Mouse (Mus musculus) Patski (cell line): ENCODE results near the gene Rps19. TPM values are rescaled to one million over a fixed set of nuclear protein-coding genes. Genes with fewer than 3 reads are reported as not detected.

ENCODE experiments used
- ATAC-seq: fragments of 100-300 bp; one replicate; pipeline ENCODE4 v1.8.0; 2021
- CTCF ChIA-PET: fragments of 350-600 bp; sonication (Branson Sonifier 250); formaldehyde crosslinking; loops from one replicate; lab custom pipeline; 2022; ENCODE audit warnings: inconsistent platforms; lab: Charles Lee
- POLR2A ChIA-PET: fragments of 350-600 bp; sonication (Branson Sonifier 250); formaldehyde crosslinking; loops from one replicate; lab custom pipeline; 2022; ENCODE audit warnings: antibody characterized with exemption, inconsistent platforms; lab: Charles Lee
- DNase-seq: peaks from one replicate; pipeline ENCODE4 v3.0.0-alpha.2; 2011; ENCODE audit warnings: low read depth, low spot score
- H3K27me3 ChIP-seq: fragments of 371-371 bp; one replicate; pipeline ENCODE4 v1.5.1; 2021
- CTCF ChIP-seq: fragments of 100-300 bp; IDR thresholded peaks from one replicate; pipeline ENCODE4 v1.5.1; 2021
- in situ Hi-C: fragments of 300-500 bp; cut with MboI; formaldehyde crosslinking; loops from 3 replicates; pipeline ENCODE4 v1.11.1; 2018; ENCODE audit warnings: low pct_unique_long_range_greater_than_20kb, mixed read lengths
- polyA plus RNA-seq: library from polyadenylated mRNA; unstranded; gene quantifications from one replicate; pipeline ENCODE4 v1.2.3, GENCODE M21; 2021

Rps19 gene
- polyA plus RNA-seq, 1 experiment from 2014 or later: 393 TPM

- ChIA-PET POLR2A (interaction anchor here (1.0 to 1.9 kb wide), 2 partner anchors 9 to 18 kb away, joined by 3 to 6 read pairs; no protein-coding TSS in a partner anchor), CTCF (no interaction called here)
- ATAC-seq (no peak), DNase-seq (no peak)
- peaks cover 4% of the 10 kb centered on the region for H3K27me3 ChIP-seq
- TF ChIP-seq CTCF: no peak
- in situ Hi-C loops: no loop called here
These were observed 14.5 kb upstream of the Rps19 start, which contains the start of the genes Lypd4 and Dmrtc2 for GRCm38 (mm10) chr7:24869532-24870165. Gene Lypd4, minus strand, starts transcription at chr7:24869941. Gene Dmrtc2, plus strand, starts transcription at chr7:24870057.

- CTCF ChIA-PET: interaction anchor here (0.7 to 1.3 kb wide), 2 partner anchors 13 to 175 kb away, joined by 3 read pairs; no protein-coding TSS in a partner anchor
- ATAC-seq: no peak
- DNase-seq: no peak
- in situ Hi-C loops: no loop called here
- peaks cover 11% of the 10 kb centered on the region for H3K27me3 ChIP-seq
- POLR2A ChIA-PET: no interaction called here
- TF ChIP-seq CTCF: no peak
These were observed 6.6 kb upstream of the Rps19 start for GRCm38 (mm10) chr7:24877588-24877987.

- DNase-seq (no peak), ATAC-seq (no peak)
- TF ChIP-seq CTCF: no peak
- ChIA-PET POLR2A (interaction anchor here (1.4 kb wide), 1 partner anchor 10 kb away, joined by 3 read pairs; the partner anchor contains the start of gene Lypd4), CTCF (interaction anchor here (1.1 to 1.5 kb wide), 3 partner anchors 11 to 63 kb away, joined by 3 to 4 read pairs (median 3); no protein-coding TSS in a partner anchor)
- in situ Hi-C loops: loop anchor here (5.0 kb wide), 1 partner anchor 93 kb away; the partner anchor contains the start of gene Rabac1
- peaks cover 11% of the 10 kb centered on the region for H3K27me3 ChIP-seq
These were observed 4.6 kb upstream of the Rps19 start for GRCm38 (mm10) chr7:24879620-24880019.

GRCm38 (mm10) chr7:24882416-24883199, 1.6 kb upstream of the Rps19 start:
- ChIA-PET CTCF (interaction anchor here (0.8 to 0.9 kb wide), 2 partner anchors 36 to 38 kb away, joined by 3 read pairs; no protein-coding TSS in a partner anchor), POLR2A (no interaction called here)
- TF ChIP-seq CTCF: no peak
- peaks cover 4% of the 10 kb centered on the region for H3K27me3 ChIP-seq
- in situ Hi-C loops: loop anchor here (5.0 kb wide), 1 partner anchor 90 kb away; the partner anchor contains the start of gene Rabac1
- ATAC-seq: no peak
- DNase-seq: no peak

- no peaks in the 10 kb centered on the region for H3K27me3 ChIP-seq
- CTCF ChIA-PET: interaction anchor here (2.1 kb wide), 1 partner anchor 19 kb away, joined by 6 read pairs; no protein-coding TSS in a partner anchor
- POLR2A ChIA-PET: interaction anchor here (0.6 to 1.2 kb wide), 2 partner anchors 19 to 20 kb away, joined by 3 read pairs; no protein-coding TSS in a partner anchor
- DNase-seq: no peak
- no peak for ATAC-seq
- TF ChIP-seq CTCF: no peak
- in situ Hi-C loops: loop anchor here (5.0 kb wide), 1 partner anchor 88 kb away; the partner anchor contains the start of gene Rabac1
These were observed 621 bp downstream of the Rps19 start for GRCm38 (mm10) chr7:24884693-24885291.

GRCm38 (mm10) chr7:24885468-24886307, 1.5 kb downstream of the Rps19 start:
- in situ Hi-C loops: no loop called here
- H3K27me3 ChIP-seq: no peaks in the 10 kb centered on the region
- ChIA-PET POLR2A (interaction anchor here (0.6 to 1.0 kb wide), 2 partner anchors 19 kb away, joined by 3 to 6 read pairs; no protein-coding TSS in a partner anchor), CTCF (interaction anchor here (2.1 kb wide), 1 partner anchor 18 kb away, joined by 6 read pairs; no protein-coding TSS in a partner anchor)
- ATAC-seq: no peak
- TF ChIP-seq CTCF: no peak
- no peak for DNase-seq

- TF ChIP-seq CTCF: no peak
- POLR2A ChIA-PET: interaction anchor here (1.0 kb wide), 1 partner anchor 18 kb away, joined by 6 read pairs; no protein-coding TSS in a partner anchor
- CTCF ChIA-PET: no interaction called here
- DNase-seq (no peak), ATAC-seq (no peak)
- no peaks in the 10 kb centered on the region for H3K27me3 ChIP-seq
- in situ Hi-C loops: no loop called here
These were observed 2.1 kb downstream of the Rps19 start for GRCm38 (mm10) chr7:24886308-24886633.

- no peak for ATAC-seq
- no peak for DNase-seq
- CTCF ChIA-PET: no interaction called here
- no peaks in the 10 kb centered on the region for H3K27me3 ChIP-seq
- no peak for TF ChIP-seq CTCF
- in situ Hi-C loops: no loop called here
- POLR2A ChIA-PET: interaction anchor here (0.8 kb wide), 1 partner anchor 19 kb away, joined by 3 read pairs; no protein-coding TSS in a partner anchor
These were observed 2.9 kb downstream of the Rps19 start for GRCm38 (mm10) chr7:24887096-24887495.
